ENCODE assay signal across 22 mouse cellular contexts in genomic region chr11:70070057-70070456, GRCm38 (mm10). TPM values are rescaled to one million over a fixed set of nuclear protein-coding genes. Genes with fewer than 3 reads are reported as not detected.
A peak's percentile ranks its signal among the peaks of the same experiment; 100 is the strongest.
DNase-seq lines count a peak whose midpoint lies in the region; ATAC-seq lines count a peak whose summit lies in the region.
"Had no signal": no experiment of that assay in that cellular context is flagged by ENCODE, and none has a peak within 500 bp of the region (broad histone marks: within the 10 kb centered on the region; RNA-seq: fewer than 3 reads in every experiment).

No protein-coding gene starts in this region.

- peaks cover 40% of the 10 kb centered on the region for H3K4me1 ChIP-seq in kidney, embryonic 15.5 days
- no peaks in the 10 kb centered on the region for H3K4me1 ChIP-seq in intestine, embryonic 15.5 days (replicated peaks)

- DNase-seq in kidney, postnatal 25 days = no peak
- DNase-seq in fat pad, adult 2 months (ENCODE audit: extremely low read depth, low read depth, low spot score) = peak; percentile 8
- peak; percentile 32 for DNase-seq in mesoderm, embryonic 11.5 days (ENCODE audit: low read depth, low spot score)
- DNase-seq in left cerebral cortex, adult 8-10 months (ENCODE audit: low spot score in 2 of 2) = no peak
- DNase-seq in cerebellum, postnatal 4 days (ENCODE audit: low spot score in 2 of 2) = no peak
- DNase-seq: adrenal gland, postnatal 36 days; cerebellum, adult 9-10 months; heart, postnatal 4 days; kidney, adult 11 months; lung, embryonic 14.5 days; lung, postnatal 4 days; midbrain, embryonic 14.5 days; right cerebral cortex, postnatal 14 days; thymus, postnatal 14 days had no signal

- H3K27ac ChIP-seq in kidney, embryonic 15.5 days = peak overlapping the region; percentile 80
- H3K27ac ChIP-seq in intestine, embryonic 15.5 days = no peak overlapping the region
- H3K27ac ChIP-seq: heart, embryonic 13.5 days; liver, embryonic 12.5 days had no signal

- H3K4me3 ChIP-seq in kidney, embryonic 15.5 days (replicated peaks) = no peak overlapping the region
- no peak overlapping the region for H3K4me3 ChIP-seq in intestine, embryonic 15.5 days (replicated peaks)
- H3K4me3 ChIP-seq: heart, embryonic 13.5 days; liver, embryonic 12.5 days had no signal

- H3K9ac ChIP-seq in kidney, embryonic 15.5 days = no peak overlapping the region
- H3K9ac ChIP-seq in intestine, embryonic 15.5 days = no peak overlapping the region
- H3K9ac ChIP-seq: heart, embryonic 13.5 days; liver, embryonic 12.5 days; lung, embryonic 14.5 days had no signal

- peak; percentile 44; the same call in 1 of the 2 replicates for ATAC-seq in kidney, embryonic 15.5 days (replicated peaks; ENCODE audit: low FRiP score)
- ATAC-seq in intestine, embryonic 15.5 days = 0 out of 2 replicates have a peak, but pooled peaks have one; percentile 23
- ATAC-seq: forebrain, embryonic 14.5 days; liver, embryonic 12.5 days had no signal

- H3K4me2 ChIP-seq in kidney, embryonic 15.5 days = no peak overlapping the region
- H3K4me2 ChIP-seq in intestine, embryonic 15.5 days (replicated peaks) = no peak overlapping the region
- H3K4me2 ChIP-seq: heart, embryonic 13.5 days; liver, embryonic 12.5 days; lung, embryonic 14.5 days had no signal

- H3K27me3 ChIP-seq in kidney, embryonic 15.5 days = peaks cover 39% of the 10 kb centered on the region
- no peaks in the 10 kb centered on the region for H3K27me3 ChIP-seq in intestine, embryonic 15.5 days (replicated peaks)

- H3K36me3 ChIP-seq in kidney, embryonic 15.5 days = no peaks in the 10 kb centered on the region
- H3K36me3 ChIP-seq in intestine, embryonic 15.5 days = no peaks in the 10 kb centered on the region
- H3K36me3 ChIP-seq: heart, embryonic 13.5 days; liver, embryonic 12.5 days had no signal

- 15% methylated on average over 6 of the region's 6 CpGs for WGBS in kidney, embryonic 15.5 days
- WGBS in intestine, embryonic 15.5 days = 53% methylated on average over 6 of the region's 6 CpGs

- no peaks in the 10 kb centered on the region for H3K9me3 ChIP-seq in kidney, embryonic 15.5 days (replicated peaks)
- H3K9me3 ChIP-seq in intestine, embryonic 15.5 days = no peaks in the 10 kb centered on the region
- H3K9me3 ChIP-seq: heart, embryonic 13.5 days; liver, embryonic 12.5 days had no signal

RNA-seq across cellular contexts. Expression of gene Asgr1, which starts 16.2 kb away (rescaled TPM):
- polyA plus RNA-seq in kidney, embryonic 15.5 days (2015; fragmentation: Nextera tagmentation; extraction: Ambion mirVana) = 1.3 and 2.3 TPM in 2 replicates
- 0.19 and 0.56 TPM in 2 replicates for polyA plus RNA-seq in intestine, embryonic 15.5 days (2015; fragmentation: Nextera tagmentation; extraction: Ambion mirVana)
- total RNA-seq in left cerebral cortex, adult 8-10 months (2022) = 1 to 10 TPM in 2 of 4 experiments, under 1 TPM in 2; 0.77 to 2.4 (median 1.5) TPM
- total RNA-seq: gastrocnemius, adult 18-20 months; granulocyte monocyte progenitor cell, adult 5-6 weeks; heart, postnatal 4 days had no signal
- polyA plus RNA-seq: heart, embryonic 13.5 days; lung, embryonic 14.5 days had no signal

RNA-seq across cellular contexts. Expression of gene Asgr2, which starts 22.4 kb away (rescaled TPM):
- polyA plus RNA-seq in kidney, embryonic 15.5 days (2015; fragmentation: Nextera tagmentation; extraction: Ambion mirVana) = 0.18 and 0.28 TPM in 2 replicates
- polyA plus RNA-seq in intestine, embryonic 15.5 days (2015; fragmentation: Nextera tagmentation; extraction: Ambion mirVana) = 0.21 and 0.43 TPM in 2 replicates
- total RNA-seq in left cerebral cortex, adult 8-10 months (2022) = not detected
- total RNA-seq: granulocyte monocyte progenitor cell, adult 5-6 weeks; heart, postnatal 4 days; left cerebral cortex, postnatal 10 days had no signal
- polyA plus RNA-seq: forebrain, embryonic 14.5 days; heart, embryonic 13.5 days; midbrain, embryonic 14.5 days had no signal

RNA-seq across cellular contexts. Expression of gene Dlg4, which starts 53.3 kb away (rescaled TPM):
- polyA plus RNA-seq in kidney, embryonic 15.5 days (2015; fragmentation: Nextera tagmentation; extraction: Ambion mirVana) = 12.9 and 15.2 TPM in 2 replicates
- polyA plus RNA-seq in intestine, embryonic 15.5 days (2015; fragmentation: Nextera tagmentation; extraction: Ambion mirVana) = 7.2 and 8.5 TPM in 2 replicates
- 100 to 1,000 TPM; 721 to 849 (median 797) TPM for total RNA-seq in left cerebral cortex, adult 8-10 months (2022)

RNA-seq across cellular contexts. Expression of gene Acadvl, which starts 54.8 kb away (rescaled TPM):
- polyA plus RNA-seq in kidney, embryonic 15.5 days (2015; fragmentation: Nextera tagmentation; extraction: Ambion mirVana) = 78.1 and 83.0 TPM in 2 replicates
- 114 and 128 TPM in 2 replicates for polyA plus RNA-seq in intestine, embryonic 15.5 days (2015; fragmentation: Nextera tagmentation; extraction: Ambion mirVana)
- total RNA-seq in left cerebral cortex, adult 8-10 months (2022) = 10 to 100 TPM; 57.9 to 68.3 (median 61.2) TPM

Comparison
In these comparisons a context has a peak if more than half of its experiments do, and no peak if none do; other contexts are left out.
1. DNase-seq: peak in fat pad, adult 2 months (single experiment) and mesoderm, embryonic 11.5 days (single experiment); none in kidney, postnatal 25 days (0 of 2), left cerebral cortex, adult 8-10 months (0 of 2) and cerebellum, postnatal 4 days (0 of 2).